Mouse (Mus musculus): ENCODE measurements at regions not wholly inside any gene's neighbourhood (a gene's known extent, or its start where the extent isn't known, plus 50 kb on each side); places are given as distances from the start of the nearest gene placed in this dataset.

- no peaks in the 10 kb centered on the region for H3K4me1 ChIP-seq (ENCODE audit: control insufficient read depth, insufficient read depth, insufficient read length, low read length)
- H3K27ac ChIP-seq (replicated peaks; ENCODE audit: low read depth, low read length) = no peak overlapping the region
- H3K4me3 ChIP-seq (ENCODE audit: insufficient read depth, low read depth, low read length) = no peak overlapping the region
Measured at GRCm38 (mm10) chr4:142791823-142792605, 420.8 kb downstream of the Prdm2 start.

DNA sequence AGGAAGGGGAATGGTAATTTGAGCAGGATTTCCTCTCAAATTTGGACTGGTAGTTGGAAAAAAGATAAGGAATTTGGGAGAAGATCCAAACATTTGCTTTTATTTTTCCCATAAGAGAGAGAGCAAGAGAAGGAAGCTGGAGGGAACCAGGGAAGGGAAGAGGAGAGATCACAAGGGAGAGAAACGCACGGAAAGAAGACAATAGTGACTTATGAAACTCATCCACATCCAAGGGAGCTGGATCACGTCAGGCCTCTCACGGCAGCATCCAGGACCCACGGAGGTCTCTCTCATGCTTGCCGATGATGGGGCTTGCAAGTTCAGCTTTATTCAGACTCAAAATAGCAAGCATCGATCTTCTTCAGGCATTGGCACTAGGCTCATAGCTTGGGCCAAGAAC, 423.7 kb downstream of the Prdm2 start:
- no peak overlapping the region for H3K27ac ChIP-seq (replicated peaks; ENCODE audit: low read depth, low read length)
- H3K4me3 ChIP-seq (ENCODE audit: insufficient read depth, low read depth, low read length) = no peak overlapping the region
- no peaks in the 10 kb centered on the region for H3K4me1 ChIP-seq (ENCODE audit: control insufficient read depth, insufficient read depth, insufficient read length, low read length)

DNA sequence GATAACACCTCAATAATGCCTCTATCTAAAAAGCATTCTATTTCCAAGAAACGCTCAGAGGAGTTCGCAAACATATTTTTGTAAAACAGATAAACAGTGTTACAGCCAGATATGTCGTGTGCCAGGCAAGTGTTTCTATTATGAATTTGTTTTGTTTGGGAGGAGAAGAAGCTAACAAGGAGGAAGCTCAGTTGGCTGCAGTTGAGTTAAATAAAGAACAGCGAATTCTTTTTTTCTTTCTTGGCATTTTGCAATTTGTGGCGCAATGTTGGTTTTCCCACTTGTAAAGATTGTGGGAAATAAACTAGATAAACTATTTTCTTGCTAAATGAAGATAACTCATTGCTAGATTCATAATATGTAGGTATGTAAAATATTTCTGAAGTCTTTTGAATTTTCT, 427.4 kb downstream of the Prdm2 start:
- no peak overlapping the region for H3K4me3 ChIP-seq (ENCODE audit: insufficient read depth, low read depth, low read length)
- H3K4me1 ChIP-seq (ENCODE audit: control insufficient read depth, insufficient read depth, insufficient read length, low read length) = no peaks in the 10 kb centered on the region
- no peak overlapping the region for H3K27ac ChIP-seq (replicated peaks; ENCODE audit: low read depth, low read length)

GRCm38 (mm10) chr4:142776711-142777411, 435.9 kb downstream of the Prdm2 start:
- Histone ChIP-seq H3K4me1 (ENCODE audit: control insufficient read depth, insufficient read depth, insufficient read length, low read length) (no peaks in the 10 kb centered on the region), H3K27ac (replicated peaks; ENCODE audit: low read depth, low read length) (no peak overlapping the region), H3K4me3 (ENCODE audit: insufficient read depth, low read depth, low read length) (no peak overlapping the region)

DNA sequence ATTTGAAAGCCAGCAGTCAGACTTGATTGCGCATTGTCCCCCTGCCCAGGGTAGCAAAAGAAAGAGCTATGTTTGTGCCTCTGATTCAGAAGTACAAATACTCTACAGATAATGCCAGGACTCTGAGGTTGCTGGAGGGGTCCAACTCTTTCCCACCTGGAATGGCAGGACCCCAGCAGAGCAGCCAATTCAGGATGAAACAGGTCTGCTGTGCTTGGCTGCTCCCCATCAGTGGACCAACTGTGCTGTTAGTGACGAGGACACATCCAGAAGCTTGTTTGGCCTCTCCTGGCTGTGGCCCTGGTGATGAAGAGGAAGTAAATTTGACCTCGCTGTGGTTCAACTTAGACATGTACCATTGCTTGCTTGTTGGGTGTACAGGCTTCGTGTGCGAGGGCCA, 437.8 kb downstream of the Prdm2 start:
- Histone ChIP-seq H3K4me1 (ENCODE audit: control insufficient read depth, insufficient read depth, insufficient read length, low read length) (no peaks in the 10 kb centered on the region), H3K27ac (replicated peaks; ENCODE audit: low read depth, low read length) (no peak overlapping the region), H3K4me3 (ENCODE audit: insufficient read depth, low read depth, low read length) (no peak overlapping the region)

- no peak overlapping the region for H3K4me3 ChIP-seq (ENCODE audit: insufficient read depth, low read depth, low read length)
- H3K27ac ChIP-seq (replicated peaks; ENCODE audit: low read depth, low read length) = no peak overlapping the region
- no peaks in the 10 kb centered on the region for H3K4me1 ChIP-seq (ENCODE audit: control insufficient read depth, insufficient read depth, insufficient read length, low read length)
Measured at GRCm38 (mm10) chr4:142773651-142774151, 439.1 kb downstream of the Prdm2 start.

GRCm38 (mm10) chr4:142772751-142773455, 439.9 kb downstream of the Prdm2 start:
- Histone ChIP-seq H3K27ac (replicated peaks; ENCODE audit: low read depth, low read length) (no peak overlapping the region), H3K4me1 (ENCODE audit: control insufficient read depth, insufficient read depth, insufficient read length, low read length) (no peaks in the 10 kb centered on the region), H3K4me3 (ENCODE audit: insufficient read depth, low read depth, low read length) (no peak overlapping the region)

DNA sequence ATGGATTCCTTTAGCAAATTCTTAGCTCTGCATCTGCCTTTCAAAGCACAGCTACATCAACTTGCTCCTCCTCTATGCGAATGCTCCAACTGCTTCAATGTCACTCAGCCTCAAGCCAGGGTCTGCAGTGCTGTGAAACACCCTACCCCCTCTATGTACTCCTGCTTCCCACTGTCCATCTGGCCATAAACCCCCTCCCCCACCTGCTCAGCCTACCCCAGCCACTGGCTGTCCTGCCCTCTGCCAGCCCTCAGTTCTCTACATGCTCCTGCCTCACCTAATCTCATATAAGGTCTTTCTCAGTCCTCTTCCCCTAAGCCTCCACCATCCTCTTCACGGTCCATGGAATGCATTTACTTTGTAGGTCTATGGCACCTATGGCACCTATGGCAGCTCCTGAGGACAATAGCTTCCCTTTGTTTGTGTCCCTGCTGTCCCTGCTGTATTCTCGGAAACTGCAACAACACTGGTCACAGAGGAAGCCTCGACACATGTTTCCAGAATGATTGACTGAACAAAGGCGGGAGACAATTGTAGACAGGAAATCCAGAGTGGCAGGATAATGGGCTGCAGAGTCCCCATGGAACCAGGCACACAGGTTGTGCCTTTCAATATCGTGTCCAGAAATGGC, 441.2 kb downstream of the Prdm2 start:
- no peaks in the 10 kb centered on the region for H3K4me1 ChIP-seq (ENCODE audit: control insufficient read depth, insufficient read depth, insufficient read length, low read length)
- no peak overlapping the region for H3K27ac ChIP-seq (replicated peaks; ENCODE audit: low read depth, low read length)
- H3K4me3 ChIP-seq (ENCODE audit: insufficient read depth, low read depth, low read length) = no peak overlapping the region

GRCm38 (mm10) chr4:142770177-142770576, 442.6 kb downstream of the Prdm2 start:
- no peak overlapping the region for H3K27ac ChIP-seq (replicated peaks; ENCODE audit: low read depth, low read length)
- H3K4me3 ChIP-seq (ENCODE audit: insufficient read depth, low read depth, low read length) = no peak overlapping the region
- H3K4me1 ChIP-seq (ENCODE audit: control insufficient read depth, insufficient read depth, insufficient read length, low read length) = no peaks in the 10 kb centered on the region

DNA sequence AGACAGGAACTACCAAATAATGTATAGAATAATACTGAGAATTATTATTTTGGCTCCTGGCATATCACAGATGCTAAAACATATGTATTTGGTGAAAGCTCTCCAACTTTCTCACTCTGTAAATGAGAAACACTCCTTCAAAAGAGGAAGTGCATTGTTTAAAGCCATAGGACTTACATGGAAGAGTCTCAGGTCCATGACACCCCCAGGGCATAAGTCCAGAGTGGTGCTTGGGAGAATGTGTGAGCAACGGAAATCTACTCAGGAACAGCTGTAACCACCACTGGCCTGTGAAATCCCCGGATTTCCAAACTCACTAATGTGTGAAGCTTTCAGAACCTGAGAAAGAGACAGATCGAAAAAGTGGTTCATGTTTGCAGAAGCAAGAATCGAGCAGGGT, 445.1 kb downstream of the Prdm2 start:
- no peaks in the 10 kb centered on the region for H3K4me1 ChIP-seq (ENCODE audit: control insufficient read depth, insufficient read depth, insufficient read length, low read length)
- H3K27ac ChIP-seq (replicated peaks; ENCODE audit: low read depth, low read length) = no peak overlapping the region
- no peak overlapping the region for H3K4me3 ChIP-seq (ENCODE audit: insufficient read depth, low read depth, low read length)

DNA sequence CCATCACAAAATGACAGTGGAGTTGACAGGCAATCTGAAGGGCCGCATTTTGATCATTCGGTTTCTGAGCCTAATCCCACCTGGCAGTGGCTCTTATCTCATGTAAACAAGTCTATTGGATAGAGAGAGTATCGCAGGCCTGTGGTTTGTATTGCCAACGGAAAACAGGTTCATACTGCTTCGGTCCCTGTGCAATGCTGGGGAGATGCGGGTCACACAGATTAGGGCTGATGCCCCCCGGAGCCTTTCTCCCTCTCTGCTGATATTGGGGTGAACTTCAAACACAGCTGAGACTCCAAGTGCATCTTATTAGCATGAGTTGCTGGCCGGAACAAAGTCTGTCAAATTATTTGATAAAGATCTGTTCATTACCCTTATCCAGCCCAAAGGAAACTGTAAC, 451.2 kb downstream of the Prdm2 start:
- no peaks in the 10 kb centered on the region for H3K4me1 ChIP-seq (ENCODE audit: control insufficient read depth, insufficient read depth, insufficient read length, low read length)
- no peak overlapping the region for H3K27ac ChIP-seq (replicated peaks; ENCODE audit: low read depth, low read length)
- H3K4me3 ChIP-seq (ENCODE audit: insufficient read depth, low read depth, low read length) = no peak overlapping the region

DNA sequence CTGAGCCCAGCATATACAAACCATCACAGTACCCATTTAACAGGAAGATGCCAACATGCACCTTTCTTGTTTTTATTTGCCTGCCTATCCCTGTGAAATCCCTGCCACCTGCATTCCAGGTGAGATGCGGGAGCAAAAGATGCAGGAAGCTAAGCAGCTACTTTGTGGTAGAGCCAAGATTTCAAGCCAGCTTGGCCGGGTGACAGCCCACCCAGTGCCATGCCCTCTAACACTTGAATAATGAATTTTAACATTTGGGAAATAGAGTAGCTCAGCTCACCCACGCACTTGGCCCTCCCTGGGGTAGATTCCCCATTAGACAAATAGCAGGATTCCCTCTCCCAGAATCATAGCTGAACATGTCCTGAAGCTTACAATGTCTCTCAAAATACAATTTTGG, 454.7 kb downstream of the Prdm2 start:
- H3K4me1 ChIP-seq (ENCODE audit: control insufficient read depth, insufficient read depth, insufficient read length, low read length) = no peaks in the 10 kb centered on the region
- no peak overlapping the region for H3K4me3 ChIP-seq (ENCODE audit: insufficient read depth, low read depth, low read length)
- no peak overlapping the region for H3K27ac ChIP-seq (replicated peaks; ENCODE audit: low read depth, low read length)

DNA sequence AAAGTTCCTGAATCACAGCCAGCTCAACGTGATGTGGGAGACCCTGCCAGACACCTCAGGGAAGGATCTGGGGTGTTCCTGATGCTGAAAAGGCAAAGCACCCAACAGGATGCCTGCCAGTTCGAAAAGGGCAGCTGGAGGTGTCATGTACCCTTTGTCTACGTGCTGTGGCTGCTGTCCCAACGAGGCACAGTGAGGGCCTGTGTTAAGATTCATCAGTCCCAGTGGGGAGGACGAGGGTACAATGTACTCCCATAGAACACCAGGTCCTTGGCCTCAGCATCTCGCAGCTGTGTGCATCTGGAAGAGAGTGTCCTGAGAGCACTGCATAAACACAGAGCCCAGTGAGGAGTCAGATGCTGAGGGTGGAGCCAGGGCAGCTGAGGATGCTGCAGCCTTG, 456.5 kb downstream of the Prdm2 start:
- H3K4me3 ChIP-seq (ENCODE audit: insufficient read depth, low read depth, low read length) = no peak overlapping the region
- no peaks in the 10 kb centered on the region for H3K4me1 ChIP-seq (ENCODE audit: control insufficient read depth, insufficient read depth, insufficient read length, low read length)
- H3K27ac ChIP-seq (replicated peaks; ENCODE audit: low read depth, low read length) = no peak overlapping the region

GRCm38 (mm10) chr4:142749918-142750317, 462.9 kb downstream of the Prdm2 start:
- Histone ChIP-seq H3K4me1 (ENCODE audit: control insufficient read depth, insufficient read depth, insufficient read length, low read length) (no peaks in the 10 kb centered on the region), H3K4me3 (ENCODE audit: insufficient read depth, low read depth, low read length) (no peak overlapping the region), H3K27ac (replicated peaks; ENCODE audit: low read depth, low read length) (no peak overlapping the region)

- H3K4me1 ChIP-seq (ENCODE audit: control insufficient read depth, insufficient read depth, insufficient read length, low read length) = no peaks in the 10 kb centered on the region
- H3K4me3 ChIP-seq (ENCODE audit: insufficient read depth, low read depth, low read length) = no peak overlapping the region
- H3K27ac ChIP-seq (replicated peaks; ENCODE audit: low read depth, low read length) = no peak overlapping the region
Measured at GRCm38 (mm10) chr4:142723554-142723907, 484.3 kb upstream of the Kazn start.
